Mouse (Mus musculus): Measurements from ENCODE around the gene Ttc4. TPM values are rescaled to one million over a fixed set of nuclear protein-coding genes. Genes with fewer than 3 reads are reported as not detected.

Ttc4 gene
- polyA plus RNA-seq, 1 experiment: 41.3 TPM

DNA sequence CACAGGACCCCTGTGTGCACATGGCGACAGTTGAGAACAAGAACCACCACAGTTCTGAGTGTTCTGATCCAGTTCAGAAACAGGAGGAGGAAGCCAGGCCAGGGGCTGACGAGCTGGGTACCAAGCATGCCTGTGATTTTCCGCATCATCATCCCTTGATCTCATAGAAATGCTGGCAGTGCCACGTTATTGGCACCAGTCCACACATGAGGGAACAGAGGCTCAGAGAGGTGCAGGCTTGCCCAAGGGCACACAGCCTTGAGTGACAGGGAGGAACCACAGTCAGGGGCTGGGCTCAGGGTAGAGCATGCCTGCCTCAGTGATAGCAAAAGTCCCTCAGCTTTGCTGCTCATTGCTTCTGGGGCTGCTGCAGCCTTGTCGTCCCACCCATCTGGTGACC, 50.9 kb downstream of the Ttc4 start:
- Histone ChIP-seq H3K36me3 (ENCODE audit: control insufficient read depth, insufficient read depth, low read length) (no peaks in the 10 kb centered on the region), H3K27ac (ENCODE audit: insufficient read depth, low read depth, low read length) (no peak overlapping the region), H3K4me3 (ENCODE audit: insufficient read depth, low read depth, low read length) (no peak overlapping the region), H3K4me1 (ENCODE audit: control insufficient read depth, insufficient read depth, low read length) (peaks cover 30% of the 10 kb centered on the region), H3K27me3 (replicated peaks; ENCODE audit: control insufficient read depth, insufficient read depth, low read length) (no peaks in the 10 kb centered on the region)
- peak; percentile 44 for DNase-seq
- 65% methylated on average over 5 of the region's 5 CpGs for WGBS
- TF ChIP-seq POLR2A (IDR thresholded peaks at IDR 0.05; ENCODE audit: low read depth, low read length) (no peak), CTCF (conservative IDR thresholded peaks at IDR 0.05; ENCODE audit: insufficient read depth, insufficient read length, low read depth, low read length) (no peak)

DNA sequence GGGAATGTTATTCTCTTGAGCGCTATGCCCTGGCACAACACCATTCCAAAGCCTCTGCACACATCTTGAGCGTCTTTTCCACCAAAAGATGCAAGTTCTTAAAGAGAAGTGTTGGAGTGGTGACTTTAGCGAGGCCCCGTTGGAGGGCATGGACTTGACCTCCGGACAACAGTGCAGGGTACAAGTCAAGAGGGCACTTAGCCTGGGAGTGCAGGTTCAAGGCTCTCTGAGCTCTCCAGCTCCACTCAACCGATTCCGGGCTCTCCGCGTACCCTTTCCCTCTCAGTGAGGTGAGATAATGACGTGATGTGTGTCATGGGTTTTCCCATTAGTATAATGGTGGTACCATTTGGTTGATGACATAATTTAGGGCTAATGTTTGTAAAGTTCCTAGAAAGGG, 54.5 kb downstream of the Ttc4 start:
- no peaks in the 10 kb centered on the region for H3K36me3 ChIP-seq (ENCODE audit: control insufficient read depth, insufficient read depth, low read length)
- no peak overlapping the region for H3K4me3 ChIP-seq (ENCODE audit: insufficient read depth, low read depth, low read length)
- no peaks in the 10 kb centered on the region for H3K27me3 ChIP-seq (replicated peaks; ENCODE audit: control insufficient read depth, insufficient read depth, low read length)
- WGBS: 81% methylated on average over 10 of the region's 10 CpGs
- TF ChIP-seq CTCF (conservative IDR thresholded peaks at IDR 0.05; ENCODE audit: insufficient read depth, insufficient read length, low read depth, low read length) (no peak), POLR2A (IDR thresholded peaks at IDR 0.05; ENCODE audit: low read depth, low read length) (no peak)
- DNase-seq: peak; percentile 50
- no peak overlapping the region for H3K27ac ChIP-seq (ENCODE audit: insufficient read depth, low read depth, low read length)
- peaks cover 19% of the 10 kb centered on the region for H3K4me1 ChIP-seq (ENCODE audit: control insufficient read depth, insufficient read depth, low read length)

DNA sequence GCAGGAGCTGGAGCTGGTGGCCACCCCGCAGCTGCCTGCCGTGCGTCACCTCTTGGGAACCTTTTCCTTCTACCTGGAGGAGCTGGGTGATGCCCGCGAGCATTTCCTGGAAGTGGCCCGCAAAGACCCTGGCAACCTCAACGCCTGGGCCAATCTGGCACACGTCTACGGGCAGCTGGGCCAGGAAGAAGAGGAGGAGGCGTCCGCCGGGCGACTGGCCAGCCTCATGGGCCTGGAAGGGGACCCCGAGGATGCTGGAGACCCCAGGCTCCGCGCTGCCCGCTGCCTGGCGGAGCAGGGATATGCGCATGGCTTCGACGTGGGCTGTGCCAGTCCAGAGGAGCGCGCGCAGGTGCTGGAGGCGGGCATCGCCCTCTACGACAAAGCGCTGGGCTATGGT, 56.0 kb downstream of the Ttc4 start:
- 33% methylated on average over 28 of the region's 28 CpGs for WGBS
- H3K27me3 ChIP-seq (replicated peaks; ENCODE audit: control insufficient read depth, insufficient read depth, low read length): no peaks in the 10 kb centered on the region
- H3K4me3 ChIP-seq (ENCODE audit: insufficient read depth, low read depth, low read length): peak overlapping the region; percentile 17; the same call in 1 of the 2 replicates
- H3K36me3 ChIP-seq (ENCODE audit: control insufficient read depth, insufficient read depth, low read length): no peaks in the 10 kb centered on the region
- peaks cover 9% of the 10 kb centered on the region; the same call in 1 of the 2 replicates for H3K4me1 ChIP-seq (ENCODE audit: control insufficient read depth, insufficient read depth, low read length)
- DNase-seq: no peak
- 0 out of 2 replicates have a peak overlapping the region, but pooled peaks have one; percentile 8 for H3K27ac ChIP-seq (ENCODE audit: insufficient read depth, low read depth, low read length)
- no peak for TF ChIP-seq POLR2A (IDR thresholded peaks at IDR 0.05; ENCODE audit: low read depth, low read length)
- TF ChIP-seq CTCF (conservative IDR thresholded peaks at IDR 0.05; ENCODE audit: insufficient read depth, insufficient read length, low read depth, low read length): no peak

DNA sequence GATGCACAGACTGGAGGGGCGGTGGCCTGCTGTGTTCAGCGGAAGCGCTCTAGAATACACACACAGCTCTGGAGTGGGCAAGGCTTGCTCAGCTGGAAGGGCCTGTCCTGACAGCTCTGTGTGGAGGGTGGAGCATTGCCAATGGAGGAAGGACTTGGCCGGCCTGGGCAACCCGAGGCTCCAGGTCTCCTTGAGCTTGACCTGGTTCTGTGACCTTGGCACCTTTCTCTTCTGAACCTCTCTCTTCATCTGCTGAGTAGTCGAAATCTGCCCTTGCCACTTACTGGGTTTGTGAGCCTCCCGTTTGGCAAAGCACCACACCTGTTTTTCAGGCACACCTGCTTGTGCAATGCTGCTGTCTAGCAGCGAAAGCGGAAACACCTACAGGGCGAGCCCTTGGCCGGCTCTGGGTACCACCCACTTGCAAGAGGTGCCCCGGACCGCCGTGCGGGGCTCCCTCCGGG, 56.7 kb downstream of the Ttc4 start, which contains the start of gene Ttc22:
Gene Ttc22 (plus strand): TSS at position 403 of the 464 bp plus-strand sequence.
- TF ChIP-seq CTCF (conservative IDR thresholded peaks at IDR 0.05; ENCODE audit: insufficient read depth, insufficient read length, low read depth, low read length): no peak
- no peak for TF ChIP-seq POLR2A (IDR thresholded peaks at IDR 0.05; ENCODE audit: low read depth, low read length)
- no peaks in the 10 kb centered on the region for H3K36me3 ChIP-seq (ENCODE audit: control insufficient read depth, insufficient read depth, low read length)
- peak; percentile 94 for DNase-seq
- peaks cover 9% of the 10 kb centered on the region; the same call in 1 of the 2 replicates for H3K4me1 ChIP-seq (ENCODE audit: control insufficient read depth, insufficient read depth, low read length)
- 17% methylated on average over 16 of the region's 16 CpGs for WGBS
- H3K27me3 ChIP-seq (replicated peaks; ENCODE audit: control insufficient read depth, insufficient read depth, low read length): no peaks in the 10 kb centered on the region
- H3K27ac ChIP-seq (ENCODE audit: insufficient read depth, low read depth, low read length): peak within 1 kb of the TSS; percentile 54
- peak within 1 kb of the TSS; percentile 17 for H3K4me3 ChIP-seq (ENCODE audit: insufficient read depth, low read depth, low read length)

DNA sequence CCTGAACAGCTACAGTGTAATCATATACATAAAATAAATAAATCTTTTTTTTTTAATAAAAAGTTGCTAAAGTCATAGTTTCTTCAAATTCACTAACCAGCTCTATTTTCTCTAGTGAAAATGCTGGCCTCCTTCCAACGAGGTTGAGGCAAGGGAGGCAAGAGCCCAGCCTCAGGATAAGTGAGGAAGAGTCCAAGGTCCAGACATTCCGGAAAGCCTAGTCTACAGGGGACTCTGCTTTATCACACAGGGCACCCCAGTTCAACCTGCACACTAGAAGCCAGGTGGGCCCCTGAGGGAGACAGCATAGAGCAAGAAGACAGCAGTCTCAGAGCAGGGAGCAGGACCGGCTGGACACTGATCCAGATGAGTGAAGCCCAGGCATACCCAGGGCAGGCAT, 57.3 kb downstream of the Ttc4 start:
- H3K27me3 ChIP-seq (replicated peaks; ENCODE audit: control insufficient read depth, insufficient read depth, low read length): no peaks in the 10 kb centered on the region
- no peak overlapping the region for H3K4me3 ChIP-seq (ENCODE audit: insufficient read depth, low read depth, low read length)
- no peak for TF ChIP-seq CTCF (conservative IDR thresholded peaks at IDR 0.05; ENCODE audit: insufficient read depth, insufficient read length, low read depth, low read length)
- TF ChIP-seq POLR2A (IDR thresholded peaks at IDR 0.05; ENCODE audit: low read depth, low read length): no peak
- peak; percentile 84 for DNase-seq
- peaks cover 9% of the 10 kb centered on the region; the same call in 1 of the 2 replicates for H3K4me1 ChIP-seq (ENCODE audit: control insufficient read depth, insufficient read depth, low read length)
- 53% methylated on average over 3 of the region's 3 CpGs for WGBS
- H3K27ac ChIP-seq (ENCODE audit: insufficient read depth, low read depth, low read length): peak overlapping the region; percentile 54
- H3K36me3 ChIP-seq (ENCODE audit: control insufficient read depth, insufficient read depth, low read length): no peaks in the 10 kb centered on the region

DNA sequence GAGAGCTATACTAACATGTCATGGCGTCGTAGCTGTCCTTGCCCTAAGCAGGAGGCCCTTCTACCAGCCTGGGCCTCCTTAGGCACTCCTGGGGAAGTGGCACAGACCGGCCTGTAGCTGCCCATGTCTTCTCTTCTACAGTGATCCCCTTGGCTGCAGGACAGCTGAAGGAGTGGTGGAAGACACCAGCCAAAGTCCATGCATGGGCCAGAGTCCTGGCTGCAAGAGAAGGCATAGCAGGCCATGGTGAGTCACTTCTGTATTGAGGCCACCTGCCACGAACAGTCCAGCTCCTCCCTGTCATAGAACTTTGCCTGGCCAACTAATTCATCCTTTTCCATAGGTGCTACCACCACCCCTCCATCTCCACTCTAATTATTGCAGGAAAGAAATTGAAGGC, 59.8 kb downstream of the Ttc4 start:
- Histone ChIP-seq H3K36me3 (ENCODE audit: control insufficient read depth, insufficient read depth, low read length) (no peaks in the 10 kb centered on the region), H3K4me3 (ENCODE audit: insufficient read depth, low read depth, low read length) (no peak overlapping the region), H3K27ac (ENCODE audit: insufficient read depth, low read depth, low read length) (no peak overlapping the region), H3K4me1 (ENCODE audit: control insufficient read depth, insufficient read depth, low read length) (peaks cover 9% of the 10 kb centered on the region; the same call in 1 of the 2 replicates), H3K27me3 (replicated peaks; ENCODE audit: control insufficient read depth, insufficient read depth, low read length) (no peaks in the 10 kb centered on the region)
- WGBS: 73% methylated on average over 4 of the region's 4 CpGs
- peak; percentile 65 for DNase-seq
- TF ChIP-seq CTCF (conservative IDR thresholded peaks at IDR 0.05; ENCODE audit: insufficient read depth, insufficient read length, low read depth, low read length) (no peak; the same call in 1 of the 2 replicates), POLR2A (IDR thresholded peaks at IDR 0.05; ENCODE audit: low read depth, low read length) (no peak)

DNA sequence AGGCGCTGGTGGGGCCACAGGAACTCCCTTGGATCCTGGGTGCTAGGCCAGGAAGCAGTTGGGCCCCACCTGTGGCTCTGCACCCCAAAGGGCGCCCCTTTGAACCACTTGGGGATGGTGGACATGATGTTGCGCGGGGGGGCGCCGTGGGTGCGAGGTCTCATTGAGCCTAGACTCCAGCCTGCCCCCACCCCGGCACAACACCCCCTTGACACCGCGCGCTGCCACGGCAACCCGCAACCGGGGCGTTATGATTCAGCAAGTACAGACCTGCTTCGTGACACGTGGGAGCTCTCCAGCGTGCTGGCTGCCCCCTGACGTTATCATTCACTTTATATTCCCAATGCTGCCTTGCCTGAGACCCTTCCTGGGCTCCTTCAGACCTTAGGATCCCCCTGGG, 61.7 kb downstream of the Ttc4 start, which contains the start of gene Lexm:
Gene Lexm (minus strand): TSS at position 186 of the 400 bp plus-strand sequence.
- no peak for TF ChIP-seq CTCF (conservative IDR thresholded peaks at IDR 0.05; ENCODE audit: insufficient read depth, insufficient read length, low read depth, low read length)
- TF ChIP-seq POLR2A (IDR thresholded peaks at IDR 0.05; ENCODE audit: low read depth, low read length): no peak
- H3K27me3 ChIP-seq (replicated peaks; ENCODE audit: control insufficient read depth, insufficient read depth, low read length): no peaks in the 10 kb centered on the region
- WGBS: 4% methylated on average over 18 of the region's 19 CpGs
- no peak for DNase-seq
- H3K4me1 ChIP-seq (ENCODE audit: control insufficient read depth, insufficient read depth, low read length): peaks cover 9% of the 10 kb centered on the region; the same call in 1 of the 2 replicates
- no peak within 1 kb of the TSS for H3K4me3 ChIP-seq (ENCODE audit: insufficient read depth, low read depth, low read length)
- H3K36me3 ChIP-seq (ENCODE audit: control insufficient read depth, insufficient read depth, low read length): no peaks in the 10 kb centered on the region
- no peak within 1 kb of the TSS for H3K27ac ChIP-seq (ENCODE audit: insufficient read depth, low read depth, low read length)

Measured in kidney, adult 2 months (tissue).